Mouse (Mus musculus): ENCODE results near the gene Cdk17. TPM values are rescaled to one million over a fixed set of nuclear protein-coding genes. Genes with fewer than 3 reads are reported as not detected.

Gene Cdk17
- polyA plus RNA-seq, 1 experiment from 2014 or later = 67.8 TPM

GRCm38 (mm10) chr10:93122399-93123184 is 38.1 kb upstream of the Cdk17 start:
- no peak for ATAC-seq (ENCODE audit: low FRiP score, low TSS enrichment)
- 70% methylated on average over 12 of the region's 12 CpGs for WGBS

GRCm38 (mm10) chr10:93123310-93123709 is 37.4 kb upstream of the Cdk17 start:
- H3K4me1 ChIP-seq (ENCODE audit: control insufficient read depth, insufficient read depth, low read length) = no peaks in the 10 kb centered on the region
- no peaks in the 10 kb centered on the region for H3K36me3 ChIP-seq (ENCODE audit: control insufficient read depth, insufficient read depth, low read length)
- no peak overlapping the region for H3K4me2 ChIP-seq (ENCODE audit: low read length)
- WGBS = 80% methylated on average over 4 of the region's 4 CpGs
- H3K9me3 ChIP-seq (ENCODE audit: control insufficient read depth, low read length) = 0 out of 2 replicates have a peak, but pooled peaks cover 2% of the 10 kb centered on the region
- H3K4me3 ChIP-seq (replicated peaks; ENCODE audit: low read depth, low read length) = no peak overlapping the region
- no peak overlapping the region for H3K27ac ChIP-seq (replicated peaks; ENCODE audit: low read depth, low read length)
- H3K9ac ChIP-seq (replicated peaks; ENCODE audit: low read length) = no peak overlapping the region
- no peaks in the 10 kb centered on the region for H3K27me3 ChIP-seq (ENCODE audit: control insufficient read depth, insufficient read depth, low read length)
- ATAC-seq (ENCODE audit: low FRiP score, low TSS enrichment) = no peak
- no peak for DNase-seq

More at GRCm38 (mm10) chr10:93122399-93123184, 38.1 kb upstream of the Cdk17 start:
- no peak overlapping the region for H3K27ac ChIP-seq (replicated peaks; ENCODE audit: low read depth, low read length)
- H3K4me2 ChIP-seq (ENCODE audit: low read length) = no peak overlapping the region
- H3K4me1 ChIP-seq (ENCODE audit: control insufficient read depth, insufficient read depth, low read length) = no peaks in the 10 kb centered on the region
- no peak overlapping the region for H3K9ac ChIP-seq (replicated peaks; ENCODE audit: low read length)
- no peak overlapping the region for H3K4me3 ChIP-seq (replicated peaks; ENCODE audit: low read depth, low read length)
- no peaks in the 10 kb centered on the region for H3K27me3 ChIP-seq (ENCODE audit: control insufficient read depth, insufficient read depth, low read length)
- 0 out of 2 replicates have a peak, but pooled peaks cover 2% of the 10 kb centered on the region for H3K9me3 ChIP-seq (ENCODE audit: control insufficient read depth, low read length)
- DNase-seq = no peak
- no peaks in the 10 kb centered on the region for H3K36me3 ChIP-seq (ENCODE audit: control insufficient read depth, insufficient read depth, low read length)

- no peak for ATAC-seq (ENCODE audit: low FRiP score, low TSS enrichment)
- no peaks in the 10 kb centered on the region for H3K27me3 ChIP-seq (ENCODE audit: control insufficient read depth, insufficient read depth, low read length)
- 83% methylated on average over 12 of the region's 12 CpGs for WGBS
- DNase-seq = no peak
- H3K4me1 ChIP-seq (ENCODE audit: control insufficient read depth, insufficient read depth, low read length) = no peaks in the 10 kb centered on the region
- no peak overlapping the region for H3K9ac ChIP-seq (replicated peaks; ENCODE audit: low read length)
- H3K9me3 ChIP-seq (ENCODE audit: control insufficient read depth, low read length) = no peaks in the 10 kb centered on the region
- H3K36me3 ChIP-seq (ENCODE audit: control insufficient read depth, insufficient read depth, low read length) = no peaks in the 10 kb centered on the region
- H3K4me2 ChIP-seq (ENCODE audit: low read length) = no peak overlapping the region
- no peak overlapping the region for H3K4me3 ChIP-seq (replicated peaks; ENCODE audit: low read depth, low read length)
- no peak overlapping the region; the same call in 1 of the 2 replicates for H3K27ac ChIP-seq (replicated peaks; ENCODE audit: low read depth, low read length)
Measured at GRCm38 (mm10) chr10:93123957-93124613, 36.6 kb upstream of the Cdk17 start.

- Histone ChIP-seq H3K27ac (replicated peaks; ENCODE audit: low read depth, low read length) (no peak overlapping the region), H3K4me2 (ENCODE audit: low read length) (no peak overlapping the region), H3K36me3 (ENCODE audit: control insufficient read depth, insufficient read depth, low read length) (no peaks in the 10 kb centered on the region), H3K4me1 (ENCODE audit: control insufficient read depth, insufficient read depth, low read length) (no peaks in the 10 kb centered on the region), H3K9ac (replicated peaks; ENCODE audit: low read length) (no peak overlapping the region), H3K9me3 (ENCODE audit: control insufficient read depth, low read length) (no peaks in the 10 kb centered on the region), H3K4me3 (replicated peaks; ENCODE audit: low read depth, low read length) (no peak overlapping the region), H3K27me3 (ENCODE audit: control insufficient read depth, insufficient read depth, low read length) (no peaks in the 10 kb centered on the region)
- 75% methylated on average over 3 of the region's 3 CpGs for WGBS
- ATAC-seq (ENCODE audit: low FRiP score, low TSS enrichment) (no peak), DNase-seq (no peak)
Measured at GRCm38 (mm10) chr10:93126025-93126424, 34.6 kb upstream of the Cdk17 start.

- no peaks in the 10 kb centered on the region for H3K4me1 ChIP-seq (ENCODE audit: control insufficient read depth, insufficient read depth, low read length)
- H3K9me3 ChIP-seq (ENCODE audit: control insufficient read depth, low read length) = no peaks in the 10 kb centered on the region
- DNase-seq (no peak), ATAC-seq (ENCODE audit: low FRiP score, low TSS enrichment) (no peak)
- no peak overlapping the region for H3K4me2 ChIP-seq (ENCODE audit: low read length)
- no peak overlapping the region for H3K27ac ChIP-seq (replicated peaks; ENCODE audit: low read depth, low read length)
- no peak overlapping the region for H3K9ac ChIP-seq (replicated peaks; ENCODE audit: low read length)
- WGBS = 90% methylated on average over 2 of the region's 2 CpGs
- no peak overlapping the region for H3K4me3 ChIP-seq (replicated peaks; ENCODE audit: low read depth, low read length)
- H3K36me3 ChIP-seq (ENCODE audit: control insufficient read depth, insufficient read depth, low read length) = no peaks in the 10 kb centered on the region
- no peaks in the 10 kb centered on the region for H3K27me3 ChIP-seq (ENCODE audit: control insufficient read depth, insufficient read depth, low read length)
Measured at GRCm38 (mm10) chr10:93128566-93128965, 32.1 kb upstream of the Cdk17 start.

- DNase-seq = no peak
- no peaks in the 10 kb centered on the region for H3K9me3 ChIP-seq (ENCODE audit: control insufficient read depth, low read length)
Measured at GRCm38 (mm10) chr10:93129345-93129744, 31.3 kb upstream of the Cdk17 start.

GRCm38 (mm10) chr10:93129904-93130455 is 30.7 kb upstream of the Cdk17 start:
- DNase-seq (peak; percentile 61), ATAC-seq (ENCODE audit: low FRiP score, low TSS enrichment) (no peak)
- 34% methylated on average over 9 of the region's 9 CpGs for WGBS
- no peaks in the 10 kb centered on the region for H3K36me3 ChIP-seq (ENCODE audit: control insufficient read depth, insufficient read depth, low read length)
- H3K9me3 ChIP-seq (ENCODE audit: control insufficient read depth, low read length) = no peaks in the 10 kb centered on the region
- H3K4me3 ChIP-seq (replicated peaks; ENCODE audit: low read depth, low read length) = no peak overlapping the region
- H3K4me2 ChIP-seq (ENCODE audit: low read length) = no peak overlapping the region
- H3K27ac ChIP-seq (replicated peaks; ENCODE audit: low read depth, low read length) = no peak overlapping the region
- H3K9ac ChIP-seq (replicated peaks; ENCODE audit: low read length) = no peak overlapping the region
- H3K27me3 ChIP-seq (ENCODE audit: control insufficient read depth, insufficient read depth, low read length) = no peaks in the 10 kb centered on the region
- no peaks in the 10 kb centered on the region for H3K4me1 ChIP-seq (ENCODE audit: control insufficient read depth, insufficient read depth, low read length)

More at GRCm38 (mm10) chr10:93129345-93129744, 31.3 kb upstream of the Cdk17 start:
- Histone ChIP-seq H3K4me3 (replicated peaks; ENCODE audit: low read depth, low read length) (no peak overlapping the region), H3K36me3 (ENCODE audit: control insufficient read depth, insufficient read depth, low read length) (no peaks in the 10 kb centered on the region), H3K27me3 (ENCODE audit: control insufficient read depth, insufficient read depth, low read length) (no peaks in the 10 kb centered on the region), H3K9ac (replicated peaks; ENCODE audit: low read length) (no peak overlapping the region), H3K4me2 (ENCODE audit: low read length) (no peak overlapping the region), H3K27ac (replicated peaks; ENCODE audit: low read depth, low read length) (no peak overlapping the region), H3K4me1 (ENCODE audit: control insufficient read depth, insufficient read depth, low read length) (no peaks in the 10 kb centered on the region)
- no peak for ATAC-seq (ENCODE audit: low FRiP score, low TSS enrichment)
- 83% methylated on average over 1 of the region's 1 CpGs for whole genome bisulfite sequencing

GRCm38 (mm10) chr10:93130456-93130940 is 30.2 kb upstream of the Cdk17 start:
- H3K27me3 ChIP-seq (ENCODE audit: control insufficient read depth, insufficient read depth, low read length) = no peaks in the 10 kb centered on the region
- DNase-seq (no peak), ATAC-seq (ENCODE audit: low FRiP score, low TSS enrichment) (no peak)
- H3K4me1 ChIP-seq (ENCODE audit: control insufficient read depth, insufficient read depth, low read length) = no peaks in the 10 kb centered on the region
- H3K27ac ChIP-seq (replicated peaks; ENCODE audit: low read depth, low read length) = peak overlapping the region; percentile 58
- no peaks in the 10 kb centered on the region for H3K9me3 ChIP-seq (ENCODE audit: control insufficient read depth, low read length)
- no peaks in the 10 kb centered on the region for H3K36me3 ChIP-seq (ENCODE audit: control insufficient read depth, insufficient read depth, low read length)
- no peak overlapping the region for H3K4me3 ChIP-seq (replicated peaks; ENCODE audit: low read depth, low read length)
- no peak overlapping the region for H3K9ac ChIP-seq (replicated peaks; ENCODE audit: low read length)
- WGBS = 24% methylated on average over 10 of the region's 10 CpGs
- no peak overlapping the region for H3K4me2 ChIP-seq (ENCODE audit: low read length)
